Mouse (Mus musculus) hindbrain, embryonic 11.5 days (tissue): ENCODE measurements around the gene Zfp513. TPM values are rescaled to one million over a fixed set of nuclear protein-coding genes. Genes with fewer than 3 reads are reported as not detected.

Experiments used
- ATAC-seq: fragments of 200-750 bp; cut with Nextera tagmentation; 2 replicates; pipeline ENCODE4 v1.8.0; 2017; ENCODE audit warnings: mild to moderate bottlenecking, moderate TSS enrichment, moderate library complexity; ENCODE audit not compliant: low FRiP score
- DNase-seq: peaks from one replicate; pipeline ENCODE4 v3.0.0-alpha.2; 2015; ENCODE audit warnings: low spot score
- H3K27ac ChIP-seq: fragments of 300-500 bp; sonication (generic); 2 replicates; pipeline ENCODE4 v1.5.1; 2014; ENCODE audit warnings: mild to moderate bottlenecking, low read depth, low read length
- H3K27me3 ChIP-seq: fragments of 300-500 bp; sonication (generic); 2 replicates; pipeline ENCODE4 v1.6.1; 2014; ENCODE audit warnings: mild to moderate bottlenecking, low read length, moderate library complexity, mixed read lengths; ENCODE audit not compliant: control insufficient read depth, insufficient read depth
- H3K36me3 ChIP-seq: fragments of 300-500 bp; sonication (generic); 2 replicates; pipeline ENCODE4 v1.6.1; 2014; ENCODE audit warnings: mild to moderate bottlenecking, low read length, moderate library complexity, mixed read lengths; ENCODE audit not compliant: control insufficient read depth, insufficient read depth
- H3K4me1 ChIP-seq: fragments of 300-500 bp; sonication (generic); replicated peaks from 2 replicates; pipeline ENCODE4 v1.6.1; 2014; ENCODE audit warnings: low read length, mixed read lengths; ENCODE audit not compliant: control insufficient read depth, insufficient read depth
- H3K4me2 ChIP-seq: fragments of 300-500 bp; sonication (generic); replicated peaks from 2 replicates; pipeline ENCODE4 v1.6.1; 2014; ENCODE audit warnings: mild to moderate bottlenecking, low read depth, low read length
- H3K4me3 ChIP-seq: fragments of 300-500 bp; sonication (generic); 2 replicates; pipeline ENCODE4 v1.5.1; 2014; ENCODE audit warnings: low read depth, low read length
- H3K9ac ChIP-seq: fragments of 300-500 bp; sonication (generic); 2 replicates; pipeline ENCODE4 v1.6.1; 2014; ENCODE audit warnings: low read depth, low read length
- H3K9me3 ChIP-seq: fragments of 300-500 bp; sonication (generic); 2 replicates; pipeline ENCODE4 v1.6.1; 2016; ENCODE audit warnings: low read length; ENCODE audit not compliant: control insufficient read depth
- WGBS: fragments of 180-500 bp; shearing (Covaris S2); extraction: QIAGEN DNeasy Blood & Tissue Kit; methylation state at CpG from one replicate; pipeline ENCODE4 v1.1.7; 2014; 5-methylcytosine and 5-hydroxymethylcytosine counted together
- polyA plus RNA-seq: library from polyadenylated mRNA; unstranded; fragments of >200 nt; fragmentation: Nextera tagmentation; extraction: Ambion mirVana; gene quantifications from 2 replicates; pipeline ENCODE4 v1.2.1, GENCODE M21; 2014

Gene Zfp513
- polyA plus RNA-seq, 1 experiment from 2014 or later, result 5.7 TPM

- Histone ChIP-seq H3K27me3 (no peaks in the 10 kb centered on the region), H3K4me1 (peaks cover 5% of the 10 kb centered on the region; the same call in 1 of the 2 replicates), H3K4me3 (no peak overlapping the region), H3K9me3 (peaks cover 5% of the 10 kb centered on the region), H3K4me2 (no peak overlapping the region), H3K36me3 (peaks cover 8% of the 10 kb centered on the region), H3K27ac (no peak overlapping the region), H3K9ac (no peak overlapping the region)
- 94% methylated on average over 6 of the region's 6 CpGs for WGBS
- DNase-seq, result no peak
- no peak for ATAC-seq
Observed at GRCm38 (mm10) chr5:31204421-31204820, 2.3 kb upstream of the Zfp513 start.

- 81% methylated on average over 2 of the region's 2 CpGs for WGBS
- H3K4me3 ChIP-seq, result no peak overlapping the region
- ATAC-seq (no peak), DNase-seq (no peak)
- H3K9ac ChIP-seq, result no peak overlapping the region
- H3K27me3 ChIP-seq, result no peaks in the 10 kb centered on the region
- H3K9me3 ChIP-seq, result peaks cover 5% of the 10 kb centered on the region
- H3K4me1 ChIP-seq, result peaks cover 5% of the 10 kb centered on the region; the same call in 1 of the 2 replicates
- no peak overlapping the region for H3K27ac ChIP-seq
- H3K36me3 ChIP-seq, result peaks cover 8% of the 10 kb centered on the region
- H3K4me2 ChIP-seq, result no peak overlapping the region
Observed at GRCm38 (mm10) chr5:31203866-31204265, 1.8 kb upstream of the Zfp513 start.

GRCm38 (mm10) chr5:31202933-31203332 is 830 bp upstream of the Zfp513 start:
- peak overlapping the region; percentile 60 for H3K9ac ChIP-seq
- no peaks in the 10 kb centered on the region for H3K27me3 ChIP-seq
- no peak for DNase-seq
- peaks cover 11% of the 10 kb centered on the region for H3K36me3 ChIP-seq
- ATAC-seq, result no peak
- peaks cover 5% of the 10 kb centered on the region for H3K9me3 ChIP-seq
- peak overlapping the region; percentile 81 for H3K4me3 ChIP-seq
- H3K4me2 ChIP-seq, result peak overlapping the region; percentile 61
- peak overlapping the region; percentile 68 for H3K27ac ChIP-seq
- peaks cover 5% of the 10 kb centered on the region; the same call in 1 of the 2 replicates for H3K4me1 ChIP-seq
- 86% methylated on average over 7 of the region's 7 CpGs for WGBS

GRCm38 (mm10) chr5:31201042-31201741 is 911 bp downstream of the Zfp513 start:
- Histone ChIP-seq H3K9ac (peak overlapping the region; percentile 86), H3K4me2 (peak overlapping the region; percentile 48), H3K4me1 (peaks cover 5% of the 10 kb centered on the region; the same call in 1 of the 2 replicates), H3K27ac (peak overlapping the region; percentile 84; the same call in 1 of the 2 replicates), H3K4me3 (peak overlapping the region; percentile 81), H3K9me3 (peaks cover 5% of the 10 kb centered on the region), H3K36me3 (peaks cover 18% of the 10 kb centered on the region), H3K27me3 (no peaks in the 10 kb centered on the region)
- WGBS, result 23% methylated on average over 13 of the region's 13 CpGs
- DNase-seq, result no peak
- ATAC-seq, result no peak

- peak overlapping the region; percentile 81 for H3K4me3 ChIP-seq
- H3K9ac ChIP-seq, result no peak overlapping the region
- H3K27ac ChIP-seq, result no peak overlapping the region
- H3K4me2 ChIP-seq, result peak overlapping the region; percentile 17
- H3K9me3 ChIP-seq, result peaks cover 5% of the 10 kb centered on the region
- ATAC-seq (no peak), DNase-seq (no peak)
- H3K36me3 ChIP-seq, result peaks cover 18% of the 10 kb centered on the region
- WGBS, result 92% methylated on average over 27 of the region's 27 CpGs
- no peaks in the 10 kb centered on the region for H3K27me3 ChIP-seq
- peaks cover 5% of the 10 kb centered on the region; the same call in 1 of the 2 replicates for H3K4me1 ChIP-seq
Observed at GRCm38 (mm10) chr5:31200327-31200768, 1.8 kb downstream of the Zfp513 start.

- H3K4me3 ChIP-seq, result peak overlapping the region; percentile 81; the same call in 1 of the 2 replicates
- no peak overlapping the region for H3K9ac ChIP-seq
- DNase-seq, result no peak
- H3K4me2 ChIP-seq, result no peak overlapping the region
- no peak for ATAC-seq
- H3K27ac ChIP-seq, result no peak overlapping the region
- peaks cover 5% of the 10 kb centered on the region for H3K9me3 ChIP-seq
- peaks cover 5% of the 10 kb centered on the region; the same call in 1 of the 2 replicates for H3K4me1 ChIP-seq
- H3K27me3 ChIP-seq, result no peaks in the 10 kb centered on the region
- H3K36me3 ChIP-seq, result peaks cover 21% of the 10 kb centered on the region
- 94% methylated on average over 9 of the region's 9 CpGs for WGBS
Observed at GRCm38 (mm10) chr5:31199893-31200292, 2.2 kb downstream of the Zfp513 start.

GRCm38 (mm10) chr5:31199321-31199892 is 2.7 kb downstream of the Zfp513 start:
- H3K4me1 ChIP-seq, result peaks cover 5% of the 10 kb centered on the region; the same call in 1 of the 2 replicates
- H3K9ac ChIP-seq, result no peak overlapping the region
- H3K27me3 ChIP-seq, result no peaks in the 10 kb centered on the region
- WGBS, result 92% methylated on average over 19 of the region's 19 CpGs
- peaks cover 23% of the 10 kb centered on the region for H3K36me3 ChIP-seq
- H3K9me3 ChIP-seq, result peaks cover 5% of the 10 kb centered on the region
- no peak overlapping the region for H3K27ac ChIP-seq
- DNase-seq, result no peak
- no peak for ATAC-seq
- no peak overlapping the region for H3K4me2 ChIP-seq
- no peak overlapping the region for H3K4me3 ChIP-seq

- ATAC-seq (no peak), DNase-seq (no peak)
- no peak overlapping the region for H3K9ac ChIP-seq
- H3K36me3 ChIP-seq, result peaks cover 23% of the 10 kb centered on the region
- no peak overlapping the region for H3K4me2 ChIP-seq
- no peak overlapping the region for H3K4me3 ChIP-seq
- peaks cover 5% of the 10 kb centered on the region for H3K9me3 ChIP-seq
- 85% methylated on average over 5 of the region's 5 CpGs for WGBS
- no peak overlapping the region for H3K27ac ChIP-seq
- no peaks in the 10 kb centered on the region for H3K27me3 ChIP-seq
- H3K4me1 ChIP-seq, result peaks cover 8% of the 10 kb centered on the region
Observed at GRCm38 (mm10) chr5:31198616-31199320, 3.3 kb downstream of the Zfp513 start.
